Comparison of ENCODE assay signal across 29 mouse cellular contexts in the genomic region with DNA sequence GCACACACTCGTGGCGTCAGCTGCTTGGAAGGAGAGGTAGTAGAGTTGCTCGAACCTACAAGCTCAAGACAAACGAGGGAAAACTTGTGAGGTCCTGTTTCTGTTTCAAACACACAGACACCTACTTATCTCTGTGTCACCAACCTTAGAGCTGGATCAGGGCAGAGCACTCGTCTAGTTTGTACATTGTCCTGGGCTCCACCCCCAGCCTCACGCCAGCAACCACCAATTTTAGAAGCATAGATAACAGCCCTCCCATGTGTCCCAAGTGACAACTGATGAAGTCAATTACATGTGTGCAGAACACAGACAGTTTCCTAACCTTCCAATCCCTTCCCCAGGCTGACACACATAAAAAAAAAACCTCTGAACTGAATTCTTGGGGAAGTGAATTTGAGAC. TPM values are rescaled to one million over a fixed set of nuclear protein-coding genes. Genes with fewer than 3 reads are reported as not detected.
DNase-seq lines count a peak whose midpoint lies in the region; ATAC-seq and TF ChIP-seq lines count a peak whose summit lies in the region.
"Had no signal": no experiment of that assay in that cellular context is flagged by ENCODE, and none has a peak within 500 bp of the region (broad histone marks: within the 10 kb centered on the region; RNA-seq: fewer than 3 reads in every experiment).

No protein-coding gene starts in this region.

- TF ChIP-seq CTCF in heart, adult 2 months (IDR thresholded peaks at IDR 0.05), result no peak

- intact Hi-C loops in heart, adult 2 months (cut with DNase I), result no loop called here
- intact Hi-C loops in heart, postnatal 14 days (cut with DNase I), result no loop called here

- H3K79me2 ChIP-seq in heart, adult 2 months (replicated peaks; ENCODE audit: control insufficient read depth, insufficient read depth, low read length), result no peaks in the 10 kb centered on the region

- 26% methylated on average over 6 of the region's 6 CpGs for WGBS in heart, adult 2 months
- WGBS in heart, embryonic 10.5 days, result 32% methylated on average over 6 of the region's 6 CpGs
- WGBS in heart, embryonic 14.5 days, result 18% methylated on average over 6 of the region's 6 CpGs

- no peak overlapping the region for H3K4me3 ChIP-seq in heart, adult 2 months
- peak overlapping the region; percentile 27; the same call in 1 of the 2 replicates for H3K4me3 ChIP-seq in heart, embryonic 10.5 days
- H3K4me3 ChIP-seq in heart, embryonic 14.5 days (ENCODE audit: control insufficient read depth in 1 of 2, insufficient read depth in 1 of 2, low read depth in 1 of 2, low read length in 2 of 2), result no peak overlapping the region
- H3K4me3 ChIP-seq: forebrain, embryonic 13.5 days; kidney, embryonic 15.5 days; layer of hippocampus, adult 2 months; limb, embryonic 15.5 days; liver, embryonic 13.5 days; stomach, embryonic 15.5 days had no signal

- H3K27me3 ChIP-seq in heart, adult 2 months (ENCODE audit: control insufficient read depth, insufficient read depth, low read length), result 0 out of 2 replicates have a peak, but pooled peaks cover 2% of the 10 kb centered on the region
- H3K27me3 ChIP-seq in heart, embryonic 10.5 days (ENCODE audit: insufficient read depth, poor library complexity, severe bottlenecking), result 0 out of 2 replicates have a peak, but pooled peaks cover 4% of the 10 kb centered on the region
- no peaks in the 10 kb centered on the region for H3K27me3 ChIP-seq in heart, embryonic 14.5 days (ENCODE audit: control insufficient read depth, insufficient read depth, low read length)
- H3K27me3 ChIP-seq: forebrain, embryonic 13.5 days; kidney, embryonic 15.5 days; limb, embryonic 15.5 days; liver, embryonic 13.5 days; stomach, embryonic 15.5 days had no signal

- H3K9ac ChIP-seq in heart, adult 2 months (ENCODE audit: low read depth, low read length), result peak overlapping the region; percentile 7; the same call in 1 of the 2 replicates
- 0 out of 2 replicates have a peak overlapping the region, but pooled peaks have one; percentile 14 for H3K9ac ChIP-seq in heart, embryonic 14.5 days (ENCODE audit: low read length)
- H3K9ac ChIP-seq: forebrain, embryonic 13.5 days; hindbrain, embryonic 14.5 days; kidney, embryonic 15.5 days; limb, embryonic 15.5 days; liver, embryonic 13.5 days; stomach, embryonic 15.5 days had no signal

- TF ChIP-seq POLR2A in heart, adult 2 months (IDR thresholded peaks at IDR 0.05; ENCODE audit: insufficient read depth, low read depth, low read length), result 0 out of 2 replicates have a peak, but pooled peaks have one; percentile 39

- peak in 1 of 2 experiments; percentile 62 for DNase-seq in heart, adult 2 months
- DNase-seq in heart, postnatal 14 days, result no peak
- DNase-seq in heart, embryonic 10.5 days (ENCODE audit: low spot score), result peak; percentile 85
- peak; percentile 42 for DNase-seq in heart, postnatal 4 days
- DNase-seq in layer of hippocampus, adult 11-12 months (ENCODE audit: low spot score), result no peak
- no peak for DNase-seq in urinary bladder, postnatal 10 days (ENCODE audit: low spot score)
- DNase-seq: cerebellum, adult 11-12 months; cerebellum, adult 9-11 months; gastrocnemius, postnatal 25 days; kidney, adult 18-20 months; liver, embryonic 13.5 days; lung, adult 18-20 months; right cerebral cortex, postnatal 25 days had no signal

- peak overlapping the region; percentile 76 for H3K27ac ChIP-seq in heart, adult 2 months
- peak overlapping the region; percentile 84 for H3K27ac ChIP-seq in heart, embryonic 10.5 days
- peak overlapping the region; percentile 72 to 75 for H3K27ac ChIP-seq in heart, embryonic 14.5 days (replicated peaks in 1 of 2; ENCODE audit: control insufficient read depth in 1 of 2, insufficient read depth in 1 of 2, low read depth in 2 of 2, low read length in 2 of 2)
- H3K27ac ChIP-seq: forebrain, embryonic 13.5 days; hindbrain, embryonic 14.5 days; layer of hippocampus, adult 2 months; liver, embryonic 13.5 days had no signal

- peak; percentile 81 for ATAC-seq in heart, embryonic 14.5 days (ENCODE audit: insufficient number of reproducible peaks, insufficient read depth, low FRiP score, low read depth)
- ATAC-seq: CD4-positive, CD25-positive, alpha-beta regulatory T cell, adult 4 months; forebrain, embryonic 13.5 days; midbrain, embryonic 16.5 days had no signal

- 0 out of 2 replicates have a peak, but pooled peaks have one; percentile 77 for TF ChIP-seq EP300 in heart, adult 2 months (IDR thresholded peaks at IDR 0.05; ENCODE audit: insufficient read depth, low read depth, low read length)

- H3K4me1 ChIP-seq in heart, adult 2 months (ENCODE audit: control insufficient read depth, insufficient read depth, low read length), result peaks cover 6% of the 10 kb centered on the region
- H3K4me1 ChIP-seq in heart, embryonic 10.5 days, result peaks cover 60% of the 10 kb centered on the region
- H3K4me1 ChIP-seq in heart, embryonic 14.5 days (ENCODE audit: control insufficient read depth in 2 of 2, insufficient read depth in 2 of 2, low read length in 2 of 2), result peaks cover 21 to 36% of the 10 kb centered on the region in 2 experiments
- H3K4me1 ChIP-seq: liver, embryonic 13.5 days had no signal

- H3K9me3 ChIP-seq in heart, embryonic 10.5 days, result no peaks in the 10 kb centered on the region
- H3K9me3 ChIP-seq in heart, embryonic 14.5 days (ENCODE audit: control insufficient read depth, low read length), result 0 out of 2 replicates have a peak, but pooled peaks cover 3% of the 10 kb centered on the region
- H3K9me3 ChIP-seq: forebrain, embryonic 13.5 days; kidney, embryonic 15.5 days; limb, embryonic 15.5 days; liver, embryonic 13.5 days; stomach, embryonic 15.5 days had no signal

- peak overlapping the region; percentile 49 for H3K4me2 ChIP-seq in heart, embryonic 14.5 days (ENCODE audit: low read length)
- H3K4me2 ChIP-seq: forebrain, embryonic 13.5 days; hindbrain, embryonic 14.5 days; kidney, embryonic 15.5 days; limb, embryonic 15.5 days; liver, embryonic 13.5 days; midbrain, embryonic 11.5 days; stomach, embryonic 15.5 days had no signal

- peaks cover 3% of the 10 kb centered on the region; the same call in 1 of the 2 replicates for H3K36me3 ChIP-seq in heart, adult 2 months (ENCODE audit: control insufficient read depth, insufficient read depth, low read length)
- H3K36me3 ChIP-seq in heart, embryonic 10.5 days, result no peaks in the 10 kb centered on the region
- no peaks in the 10 kb centered on the region for H3K36me3 ChIP-seq in heart, embryonic 14.5 days (ENCODE audit: control insufficient read depth, insufficient read depth, low read length)
- H3K36me3 ChIP-seq: kidney, embryonic 15.5 days; limb, embryonic 15.5 days; liver, embryonic 13.5 days; stomach, embryonic 15.5 days had no signal

RNA-seq across cellular contexts. Expression of a gene that starts 27.6 kb away (rescaled TPM):
- 10 to 100 TPM; 88.9 to 96.1 TPM for total RNA-seq in heart, adult 2 months (2021)
- 174 and 240 TPM in 2 replicates for polyA plus RNA-seq in heart, adult 2 months (2012; rRNA removed)
- total RNA-seq in heart, postnatal 14 days (2021), result 10 to 100 TPM; 60.9 to 78.2 TPM
- 146 and 177 TPM in 2 replicates for polyA plus RNA-seq in heart, embryonic 10.5 days (2016; fragmentation: Nextera tagmentation; extraction: Ambion mirVana)
- 128 and 162 TPM in 2 replicates for polyA plus RNA-seq in heart, embryonic 14.5 days (2014; fragmentation: Nextera tagmentation; extraction: Ambion mirVana)
- 10 to 100 TPM; 69.2 to 71.4 TPM for total RNA-seq in heart, postnatal 4 days (2021)
- total RNA-seq: neutrophil, adult 5-6 weeks had no signal
- polyA plus RNA-seq: CD4-positive, CD25-positive, alpha-beta regulatory T cell, adult 4 months had no signal

RNA-seq across cellular contexts. Expression of a gene that starts 46.3 kb away (rescaled TPM):
- not detected for total RNA-seq in heart, adult 2 months (2021)
- polyA plus RNA-seq in heart, adult 2 months (2012; rRNA removed), result 0.14 TPM in 1 of 2 replicates, not detected in the other
- not detected for total RNA-seq in heart, postnatal 14 days (2021)
- 0.15 TPM in 1 of 2 replicates, not detected in the other for polyA plus RNA-seq in heart, embryonic 10.5 days (2016; fragmentation: Nextera tagmentation; extraction: Ambion mirVana)
- polyA plus RNA-seq in heart, embryonic 14.5 days (2014; fragmentation: Nextera tagmentation; extraction: Ambion mirVana), result not detected in 2 replicates
- not detected for total RNA-seq in heart, postnatal 4 days (2021)
- total RNA-seq: adrenal gland, adult 18-20 months; adrenal gland, postnatal 25 days; gastrocnemius, postnatal 25 days; hematopoietic stem cell, adult 5-6 weeks; megakaryocyte, adult 5-6 weeks; neutrophil, adult 5-6 weeks had no signal
- polyA plus RNA-seq: CD4-positive, CD25-positive, alpha-beta regulatory T cell, adult 4 months; liver, embryonic 13.5 days had no signal

RNA-seq across cellular contexts. Expression of a gene that starts 46.4 kb away (rescaled TPM):
- total RNA-seq in heart, adult 2 months (2021), result not detected
- polyA plus RNA-seq in heart, adult 2 months (2012; rRNA removed), result not detected in 2 replicates
- under 1 TPM in 1 of 2 experiments, not detected in 1; 0.05 TPM for total RNA-seq in heart, postnatal 14 days (2021)
- polyA plus RNA-seq in heart, embryonic 10.5 days (2016; fragmentation: Nextera tagmentation; extraction: Ambion mirVana), result 0.11 and 0.20 TPM in 2 replicates
- 0.04 and 0.09 TPM in 2 replicates for polyA plus RNA-seq in heart, embryonic 14.5 days (2014; fragmentation: Nextera tagmentation; extraction: Ambion mirVana)
- under 1 TPM; 0.11 to 0.12 TPM for total RNA-seq in heart, postnatal 4 days (2021)
- total RNA-seq: adrenal gland, adult 18-20 months; adrenal gland, postnatal 25 days; gastrocnemius, postnatal 25 days; megakaryocyte, adult 5-6 weeks; neutrophil, adult 5-6 weeks had no signal
- polyA plus RNA-seq: neural tube, embryonic 11.5 days had no signal

Comparison
In these comparisons a context has a peak if more than half of its experiments do, and no peak if none do; other contexts are left out.
1. DNase-seq: peak in heart, embryonic 10.5 days (single experiment) and heart, postnatal 4 days (single experiment); none in heart, postnatal 14 days (0 of 2), layer of hippocampus, adult 11-12 months (single experiment) and urinary bladder, postnatal 10 days (single experiment).
2. Peak in every context shown above with its lines, with median percentiles within 50 percentile points of each other: H3K27ac ChIP-seq.